Comparison of ENCODE assay signal across 8 mouse cellular contexts in genomic region chr2:59159961-59160604, GRCm38 (mm10). TPM values are rescaled to one million over a fixed set of nuclear protein-coding genes. Genes with fewer than 3 reads are reported as not detected.
DNase-seq lines count a peak whose midpoint lies in the region; ATAC-seq and TF ChIP-seq lines count a peak whose summit lies in the region.

No protein-coding gene starts in this region.

- peak; percentile 12 for ATAC-seq in frontal cortex, adult (ENCODE audit: low TSS enrichment)
- peak; percentile 39 for ATAC-seq in hindbrain, postnatal 0 days
- no peak for ATAC-seq in liver, embryonic 13.5 days (ENCODE audit: low read depth)

- no peak for TF ChIP-seq POLR2A in testis, adult 2 months (IDR thresholded peaks at IDR 0.05; ENCODE audit: control insufficient read depth, low read depth, low read length)

- under 1% methylated on average over 16 of the region's 16 CpGs for WGBS in embryonic facial prominence, embryonic 10.5 days
- under 1% methylated on average over 16 of the region's 16 CpGs for WGBS in hindbrain, postnatal 0 days
- WGBS in liver, embryonic 13.5 days (ENCODE audit: insufficient replicate concordance) = under 1% methylated on average over 16 of the region's 16 CpGs

- TF ChIP-seq CTCF in C2C12 (IDR thresholded peaks at IDR 0.05; ENCODE audit: control insufficient read depth, insufficient read depth, insufficient read length) = no peak
- TF ChIP-seq CTCF in hindbrain, postnatal 0 days (IDR thresholded peaks at IDR 0.05; ENCODE audit: low read depth) = no peak
- TF ChIP-seq CTCF in testis, adult 2 months (IDR thresholded peaks at IDR 0.05; ENCODE audit: control insufficient read depth, insufficient read depth, insufficient replicate concordance, low read depth, low read length) = no peak

- no peaks in the 10 kb centered on the region for H3K27me3 ChIP-seq in C2C12 (ENCODE audit: control insufficient read depth, insufficient read depth, insufficient read length)
- no peaks in the 10 kb centered on the region for H3K27me3 ChIP-seq in embryonic facial prominence, embryonic 10.5 days (replicated peaks; ENCODE audit: low read depth, poor library complexity, severe bottlenecking)
- no peaks in the 10 kb centered on the region for H3K27me3 ChIP-seq in hindbrain, postnatal 0 days (ENCODE audit: insufficient read depth, low read length)
- 0 out of 2 replicates have a peak, but pooled peaks cover 8% of the 10 kb centered on the region for H3K27me3 ChIP-seq in liver, embryonic 13.5 days
- H3K27me3 ChIP-seq in testis, adult 2 months (ENCODE audit: control insufficient read depth, insufficient read depth, low read length) = no peaks in the 10 kb centered on the region

- H3K4me1 ChIP-seq in embryonic facial prominence, embryonic 10.5 days = peaks cover 28% of the 10 kb centered on the region
- H3K4me1 ChIP-seq in hindbrain, postnatal 0 days (ENCODE audit: insufficient read depth, low read length) = no peaks in the 10 kb centered on the region
- peaks cover 34% of the 10 kb centered on the region for H3K4me1 ChIP-seq in liver, embryonic 13.5 days (replicated peaks)
- H3K4me1 ChIP-seq in testis, adult 2 months (ENCODE audit: control insufficient read depth, insufficient read depth, low read length) = peaks cover 7% of the 10 kb centered on the region

- peaks cover 43% of the 10 kb centered on the region for H3K79me2 ChIP-seq in C2C12 (ENCODE audit: control insufficient read depth, insufficient read depth)

- H3ac ChIP-seq in C2C12 (ENCODE audit: control insufficient read depth, insufficient read length, low read depth) = no peak overlapping the region

- peak overlapping the region; percentile 94 for H3K27ac ChIP-seq in embryonic facial prominence, embryonic 10.5 days (replicated peaks)
- peak overlapping the region; percentile 51; the same call in 1 of the 2 replicates for H3K27ac ChIP-seq in hindbrain, postnatal 0 days
- H3K27ac ChIP-seq in liver, embryonic 13.5 days = no peak overlapping the region
- H3K27ac ChIP-seq in testis, adult 2 months (ENCODE audit: control insufficient read depth, insufficient read depth, low read depth, low read length) = no peak overlapping the region; the same call in 1 of the 2 replicates

- H3K9me3 ChIP-seq in embryonic facial prominence, embryonic 10.5 days = no peaks in the 10 kb centered on the region
- no peaks in the 10 kb centered on the region for H3K9me3 ChIP-seq in hindbrain, postnatal 0 days (ENCODE audit: low read length)
- H3K9me3 ChIP-seq in liver, embryonic 13.5 days (replicated peaks) = no peaks in the 10 kb centered on the region

- H3K9ac ChIP-seq in hindbrain, postnatal 0 days (replicated peaks; ENCODE audit: low read length) = peak overlapping the region; percentile 45
- H3K9ac ChIP-seq in liver, embryonic 13.5 days = no peak overlapping the region

- H3K36me3 ChIP-seq in C2C12 (ENCODE audit: control insufficient read depth, insufficient read depth) = peaks cover 4% of the 10 kb centered on the region
- H3K36me3 ChIP-seq in embryonic facial prominence, embryonic 10.5 days (replicated peaks) = no peaks in the 10 kb centered on the region
- no peaks in the 10 kb centered on the region for H3K36me3 ChIP-seq in hindbrain, postnatal 0 days (ENCODE audit: insufficient read depth, low read length)
- H3K36me3 ChIP-seq in liver, embryonic 13.5 days = no peaks in the 10 kb centered on the region
- H3K36me3 ChIP-seq in testis, adult 2 months (ENCODE audit: control insufficient read depth, insufficient read depth, low read length) = no peaks in the 10 kb centered on the region

- peaks cover 36% of the 10 kb centered on the region for H3K79me3 ChIP-seq in C2C12 (ENCODE audit: low read depth)

- H3K4me2 ChIP-seq in hindbrain, postnatal 0 days (ENCODE audit: low read depth, low read length) = peak overlapping the region; percentile 72
- H3K4me2 ChIP-seq in liver, embryonic 13.5 days = peak overlapping the region; percentile 91

- no peak for DNase-seq in frontal cortex, postnatal 25 days (ENCODE audit: low spot score in 2 of 2)
- no peak for DNase-seq in embryonic facial prominence, embryonic 10.5 days (ENCODE audit: low spot score)
- peak; percentile 53 for DNase-seq in hindbrain, postnatal 0 days (ENCODE audit: low spot score)
- DNase-seq in liver, embryonic 13.5 days = no peak
- no peak for DNase-seq in gastrocnemius, adult 8-10 months (ENCODE audit: low spot score in 2 of 2)

- H3K4me3 ChIP-seq in C2C12 (ENCODE audit: insufficient read depth, poor library complexity, severe bottlenecking) = peak overlapping the region; percentile 79
- H3K4me3 ChIP-seq in embryonic facial prominence, embryonic 10.5 days = peak overlapping the region; percentile 92
- H3K4me3 ChIP-seq in hindbrain, postnatal 0 days (ENCODE audit: low read length) = peak overlapping the region; percentile 87
- peak overlapping the region; percentile 80 for H3K4me3 ChIP-seq in liver, embryonic 13.5 days (replicated peaks)
- H3K4me3 ChIP-seq in testis, adult 2 months (ENCODE audit: control insufficient read depth, low read depth, low read length) = peak overlapping the region; percentile 90

TF ChIP-seq in C2C12, 6 proteins besides CTCF, POLR2A, EP300 and RAD21:
- no peak for TF ChIP-seq MAX (IDR thresholded peaks at IDR 0.05)
- TF ChIP-seq FOSL1 (IDR thresholded peaks at IDR 0.05; ENCODE audit: insufficient read depth, low read length, poor library complexity, severe bottlenecking) = no peak
- no peak for TF ChIP-seq USF1 (IDR thresholded peaks at IDR 0.05; ENCODE audit: low read depth)
- no peak for TF ChIP-seq CEBPB (IDR thresholded peaks at IDR 0.05; ENCODE audit: low read depth)
- no peak for TF ChIP-seq MYOD1 (IDR thresholded peaks at IDR 0.05; ENCODE audit: control insufficient read depth, insufficient read length, low read depth)
- no peak for TF ChIP-seq MYOG (IDR thresholded peaks at IDR 0.05; ENCODE audit: control insufficient read depth, extremely low read depth, insufficient read length)

RNA-seq across cellular contexts. Expression of gene Ccdc148, which starts 0.4 kb away (rescaled TPM):
- 0.02 TPM for polyA plus RNA-seq in C2C12 (2012; fragmentation: generic; extraction: Trizol)
- 0.63 and 0.87 TPM in 2 replicates for polyA plus RNA-seq in embryonic facial prominence, embryonic 10.5 days (2016; fragmentation: Nextera tagmentation; extraction: Ambion mirVana)
- total RNA-seq in hindbrain, postnatal 0 days (2014; rRNA removed) = 2.9 and 3.3 TPM in 2 replicates
- polyA plus RNA-seq in hindbrain, postnatal 0 days (2015; fragmentation: Nextera tagmentation; extraction: Ambion mirVana) = 6.0 and 6.5 TPM in 2 replicates
- 0.20 and 0.25 TPM in 2 replicates for polyA plus RNA-seq in liver, embryonic 13.5 days (2015; fragmentation: Nextera tagmentation; extraction: Ambion mirVana)
- polyA plus RNA-seq in testis, adult 2 months (2012; rRNA removed) = 3.7 and 4.2 TPM in 2 replicates
- total RNA-seq in gastrocnemius, adult 8-10 months (2022) = not detected

RNA-seq across cellular contexts. Expression of gene Pkp4, which starts 0.6 kb away (rescaled TPM):
- polyA plus RNA-seq in C2C12 (2012; fragmentation: generic; extraction: Trizol) = 23.0 TPM
- 16.2 and 17.2 TPM in 2 replicates for polyA plus RNA-seq in embryonic facial prominence, embryonic 10.5 days (2016; fragmentation: Nextera tagmentation; extraction: Ambion mirVana)
- 100 and 102 TPM in 2 replicates for total RNA-seq in hindbrain, postnatal 0 days (2014; rRNA removed)
- 22.9 and 24.5 TPM in 2 replicates for polyA plus RNA-seq in hindbrain, postnatal 0 days (2015; fragmentation: Nextera tagmentation; extraction: Ambion mirVana)
- 5.8 and 6.3 TPM in 2 replicates for polyA plus RNA-seq in liver, embryonic 13.5 days (2015; fragmentation: Nextera tagmentation; extraction: Ambion mirVana)
- 9.4 and 9.8 TPM in 2 replicates for polyA plus RNA-seq in testis, adult 2 months (2012; rRNA removed)
- 10 to 100 TPM; 13.4 to 30.6 (median 19.3) TPM for total RNA-seq in gastrocnemius, adult 8-10 months (2022)

Comparison
In these comparisons a context has a peak if more than half of its experiments do, and no peak if none do; other contexts are left out.
1. H3K27ac ChIP-seq: peak in embryonic facial prominence, embryonic 10.5 days (single experiment) and hindbrain, postnatal 0 days (single experiment); none in liver, embryonic 13.5 days (single experiment) and testis, adult 2 months (single experiment).
2. Peak in every context shown above with its lines, with median percentiles within 50 percentile points of each other: H3K4me3 ChIP-seq.